Mouse (Mus musculus) liver, embryonic 16.5 days (tissue): ENCODE measurements at regions not wholly inside any gene's neighbourhood (a gene's known extent, or its start where the extent isn't known, plus 50 kb on each side); places are given as distances from the start of the nearest gene placed in this dataset.

ENCODE experiments used
- ATAC-seq: fragments of 200-750 bp; cut with Nextera tagmentation; 2 replicates; pipeline ENCODE4 v1.8.0; 2017; ENCODE audit warnings: low read depth, mild to moderate bottlenecking, moderate number of reproducible peaks, moderate library complexity
- H3K27ac ChIP-seq: fragments of 300-500 bp; sonication (generic); 2 replicates; pipeline ENCODE4 v1.5.1; 2014; ENCODE audit warnings: mild to moderate bottlenecking, low read length
- H3K27me3 ChIP-seq: fragments of 300-500 bp; sonication (generic); 2 replicates; pipeline ENCODE4 v1.6.1; 2014; ENCODE audit warnings: low read depth, low read length, mixed read lengths; ENCODE audit not compliant: control insufficient read depth, insufficient read depth
- H3K36me3 ChIP-seq: fragments of 300-500 bp; sonication (generic); 2 replicates; pipeline ENCODE4 v1.6.1; 2014; ENCODE audit warnings: mild to moderate bottlenecking; ENCODE audit not compliant: control insufficient read depth, insufficient read depth
- H3K4me1 ChIP-seq: fragments of 300-500 bp; sonication (generic); 2 replicates; pipeline ENCODE4 v1.6.1; 2014; ENCODE audit warnings: low read depth, low read length, mixed read lengths; ENCODE audit not compliant: control insufficient read depth
- H3K4me2 ChIP-seq: fragments of 300-500 bp; sonication (generic); 2 replicates; pipeline ENCODE4 v1.6.1; 2014; ENCODE audit warnings: low read depth, low read length, mixed read lengths
- H3K4me3 ChIP-seq: fragments of 300-500 bp; sonication (generic); 2 replicates; pipeline ENCODE4 v1.5.1; 2014; ENCODE audit warnings: low read depth, mild to moderate bottlenecking, low read length
- H3K9ac ChIP-seq: fragments of 300-500 bp; sonication (generic); 2 replicates; pipeline ENCODE4 v1.6.1; 2014; ENCODE audit warnings: low read depth, low read length
- H3K9me3 ChIP-seq: fragments of 300-500 bp; sonication (generic); replicated peaks from 2 replicates; pipeline ENCODE4 v1.6.1; 2016; ENCODE audit warnings: low read length; ENCODE audit not compliant: control insufficient read depth
- WGBS: fragments of 180-500 bp; shearing (Covaris S2); extraction: QIAGEN DNeasy Blood & Tissue Kit; methylation state at CpG from one replicate; pipeline ENCODE4 v1.1.7; 2014; ENCODE audit not compliant: insufficient replicate concordance; 5-methylcytosine and 5-hydroxymethylcytosine counted together

DNA sequence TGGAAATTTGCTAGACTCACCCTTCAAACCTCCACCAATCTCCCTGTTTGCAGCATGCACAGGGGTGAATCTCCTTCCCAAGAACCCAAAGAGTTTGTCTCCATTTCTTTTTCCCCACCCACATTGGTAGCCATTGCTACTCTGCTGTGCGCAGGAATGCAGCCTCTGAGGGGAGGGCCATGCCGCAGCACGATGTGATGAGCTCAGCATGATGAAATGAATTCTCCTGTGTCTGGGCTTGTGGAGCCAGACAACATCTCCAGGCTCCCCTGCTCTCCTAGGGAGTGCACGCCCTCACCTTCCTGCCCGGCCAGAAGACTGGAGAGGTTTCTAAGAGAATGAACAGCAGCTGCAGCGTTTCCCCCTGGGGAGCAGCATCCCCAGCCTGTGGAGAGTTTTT lies 92.9 kb upstream of the Dscam start:
- Histone ChIP-seq H3K27ac (no peak overlapping the region), H3K4me2 (no peak overlapping the region), H3K4me1 (no peaks in the 10 kb centered on the region), H3K9me3 (no peaks in the 10 kb centered on the region), H3K36me3 (no peaks in the 10 kb centered on the region), H3K4me3 (no peak overlapping the region), H3K9ac (no peak overlapping the region), H3K27me3 (no peaks in the 10 kb centered on the region)
- WGBS = 29% methylated on average over 6 of the region's 6 CpGs
- no peak for ATAC-seq

DNA sequence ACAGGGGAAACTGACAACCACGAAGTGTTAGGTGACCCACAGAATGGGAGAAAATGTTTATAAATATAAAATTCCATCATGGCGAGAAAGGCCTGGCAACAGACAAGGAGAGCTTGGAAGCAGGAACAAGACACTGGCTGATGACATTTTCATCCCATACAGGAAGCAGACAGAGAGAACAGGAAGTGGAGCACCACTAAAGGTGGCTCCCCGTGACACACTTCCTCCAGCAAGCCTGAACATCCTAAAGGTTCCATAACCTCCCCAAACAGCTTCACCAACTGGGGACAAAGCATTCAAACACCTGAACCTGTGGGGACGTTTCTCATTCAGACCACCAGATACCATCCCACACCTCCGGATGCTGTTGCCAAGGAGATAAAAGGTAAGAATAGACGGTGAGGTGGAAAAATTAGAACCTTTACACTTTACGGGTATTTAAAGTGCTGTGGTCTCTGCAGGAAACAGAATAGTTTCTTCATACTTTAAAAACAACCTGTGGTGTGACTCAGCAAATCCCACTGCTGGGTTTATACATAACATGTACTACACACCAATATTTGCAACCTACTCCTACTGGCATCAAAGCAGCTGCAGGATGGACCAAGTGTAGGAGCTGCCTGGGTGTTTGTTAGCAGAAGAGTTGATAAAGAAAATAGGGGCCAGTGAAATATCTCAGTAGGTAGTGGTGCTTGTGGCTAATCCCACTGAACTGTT lies 86.0 kb upstream of the Bace2 start:
- Histone ChIP-seq H3K9ac (no peak overlapping the region), H3K36me3 (no peaks in the 10 kb centered on the region), H3K4me3 (no peak overlapping the region), H3K4me1 (no peaks in the 10 kb centered on the region), H3K27ac (no peak overlapping the region), H3K9me3 (no peaks in the 10 kb centered on the region), H3K4me2 (no peak overlapping the region), H3K27me3 (no peaks in the 10 kb centered on the region)
- 52% methylated on average over 7 of the region's 7 CpGs for WGBS
- no peak for ATAC-seq

DNA sequence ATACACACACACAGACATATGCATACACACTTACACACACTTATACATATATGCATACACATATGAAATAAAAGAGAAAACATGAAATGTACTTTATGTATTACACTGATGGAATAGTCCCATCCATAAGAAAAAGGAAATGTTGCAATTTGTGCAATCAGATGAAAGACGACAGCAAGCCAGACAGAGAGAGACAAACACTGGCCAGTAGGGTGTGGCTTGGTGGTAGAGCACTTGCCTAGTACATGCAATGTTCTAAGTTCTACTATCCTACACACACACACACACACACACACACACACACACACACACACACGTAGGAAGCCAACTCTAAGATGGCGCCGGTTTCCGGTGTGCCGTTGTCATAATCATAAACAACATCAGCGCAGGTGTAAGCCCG lies 85.3 kb upstream of the Bace2 start:
- Histone ChIP-seq H3K9me3 (no peaks in the 10 kb centered on the region), H3K36me3 (no peaks in the 10 kb centered on the region), H3K4me2 (no peak overlapping the region), H3K9ac (no peak overlapping the region), H3K4me1 (no peaks in the 10 kb centered on the region), H3K4me3 (no peak overlapping the region), H3K27ac (no peak overlapping the region), H3K27me3 (no peaks in the 10 kb centered on the region)
- 69% methylated on average over 8 of the region's 8 CpGs for WGBS
- ATAC-seq = no peak

DNA sequence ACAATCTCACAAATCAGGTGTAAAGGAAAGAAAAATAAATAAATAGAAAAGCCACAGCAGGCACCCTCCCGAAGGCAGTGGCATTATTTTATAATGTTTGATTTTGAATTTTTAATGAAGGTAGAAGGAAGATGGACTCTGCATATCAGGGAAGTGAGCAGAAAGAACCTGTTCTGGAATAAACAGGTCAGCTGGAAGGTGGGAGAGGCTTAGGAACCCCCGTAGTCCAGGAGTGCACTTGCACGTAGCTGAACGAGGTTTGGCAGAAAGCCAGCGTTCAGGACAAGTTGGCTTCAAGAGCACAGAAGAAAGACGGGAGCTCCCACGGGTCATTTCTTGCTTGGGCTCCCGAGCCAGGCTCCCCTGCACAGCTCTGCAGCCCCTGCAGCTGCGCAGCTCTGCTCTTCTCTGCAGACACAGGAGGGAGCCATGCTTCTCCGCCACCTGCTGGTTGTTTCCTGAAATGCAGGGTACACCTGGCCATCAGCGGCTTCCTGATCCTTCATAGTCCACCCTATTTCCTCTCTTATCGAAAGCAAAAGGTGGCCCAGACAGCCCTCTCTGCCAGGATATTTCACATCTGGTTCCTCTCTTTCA lies 84.4 kb upstream of the Bace2 start:
- H3K27ac ChIP-seq = no peak overlapping the region
- H3K4me3 ChIP-seq = no peak overlapping the region
- no peaks in the 10 kb centered on the region for H3K9me3 ChIP-seq
- 9% methylated on average over 12 of the region's 12 CpGs for WGBS
- no peak for ATAC-seq
- 0 out of 2 replicates have a peak overlapping the region, but pooled peaks have one; percentile 6 for H3K4me2 ChIP-seq
- no peaks in the 10 kb centered on the region for H3K4me1 ChIP-seq
- no peaks in the 10 kb centered on the region for H3K27me3 ChIP-seq
- no peaks in the 10 kb centered on the region for H3K36me3 ChIP-seq
- H3K9ac ChIP-seq = no peak overlapping the region

GRCm38 (mm10) chr16:97278913-97279312 lies 77.6 kb upstream of the Bace2 start:
- Histone ChIP-seq H3K9me3 (no peaks in the 10 kb centered on the region), H3K4me1 (no peaks in the 10 kb centered on the region), H3K4me3 (no peak overlapping the region), H3K27me3 (no peaks in the 10 kb centered on the region), H3K9ac (no peak overlapping the region), H3K36me3 (no peaks in the 10 kb centered on the region), H3K4me2 (no peak overlapping the region), H3K27ac (no peak overlapping the region)
- WGBS = 50% methylated on average over 1 of the region's 1 CpGs
- ATAC-seq = no peak

- H3K9me3 ChIP-seq = no peaks in the 10 kb centered on the region
- no peaks in the 10 kb centered on the region for H3K36me3 ChIP-seq
- no peak overlapping the region for H3K4me2 ChIP-seq
- H3K27me3 ChIP-seq = no peaks in the 10 kb centered on the region
- no peak overlapping the region for H3K4me3 ChIP-seq
- H3K4me1 ChIP-seq = no peaks in the 10 kb centered on the region
- WGBS = 55% methylated on average over 7 of the region's 7 CpGs
- no peak overlapping the region for H3K27ac ChIP-seq
- no peak overlapping the region for H3K9ac ChIP-seq
- no peak for ATAC-seq
Observed at GRCm38 (mm10) chr16:97281615-97282110, 74.9 kb upstream of the Bace2 start.

DNA sequence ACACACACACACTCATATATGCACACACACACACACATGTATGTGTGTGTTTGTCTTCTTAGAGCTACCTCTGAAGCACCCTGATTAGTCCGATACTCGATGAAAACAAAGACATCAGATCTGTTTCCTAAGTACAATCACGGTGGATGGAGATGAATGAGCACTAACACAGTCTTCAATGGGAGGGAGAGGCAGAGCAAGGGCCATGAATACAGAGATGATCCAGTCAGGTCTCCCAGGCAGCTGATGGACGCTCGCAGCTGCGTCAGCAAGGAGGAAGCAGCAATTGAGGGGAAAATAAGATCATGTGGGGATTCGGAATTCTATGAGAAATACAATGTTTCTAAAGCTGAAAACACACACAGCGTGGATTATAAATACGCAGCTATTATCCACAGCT lies 73.6 kb upstream of the Bace2 start:
- no peaks in the 10 kb centered on the region for H3K27me3 ChIP-seq
- no peaks in the 10 kb centered on the region for H3K4me1 ChIP-seq
- no peak overlapping the region for H3K27ac ChIP-seq
- no peak overlapping the region for H3K9ac ChIP-seq
- no peaks in the 10 kb centered on the region for H3K9me3 ChIP-seq
- WGBS = 67% methylated on average over 9 of the region's 9 CpGs
- H3K4me2 ChIP-seq = no peak overlapping the region
- no peaks in the 10 kb centered on the region for H3K36me3 ChIP-seq
- H3K4me3 ChIP-seq = no peak overlapping the region
- ATAC-seq = no peak

DNA sequence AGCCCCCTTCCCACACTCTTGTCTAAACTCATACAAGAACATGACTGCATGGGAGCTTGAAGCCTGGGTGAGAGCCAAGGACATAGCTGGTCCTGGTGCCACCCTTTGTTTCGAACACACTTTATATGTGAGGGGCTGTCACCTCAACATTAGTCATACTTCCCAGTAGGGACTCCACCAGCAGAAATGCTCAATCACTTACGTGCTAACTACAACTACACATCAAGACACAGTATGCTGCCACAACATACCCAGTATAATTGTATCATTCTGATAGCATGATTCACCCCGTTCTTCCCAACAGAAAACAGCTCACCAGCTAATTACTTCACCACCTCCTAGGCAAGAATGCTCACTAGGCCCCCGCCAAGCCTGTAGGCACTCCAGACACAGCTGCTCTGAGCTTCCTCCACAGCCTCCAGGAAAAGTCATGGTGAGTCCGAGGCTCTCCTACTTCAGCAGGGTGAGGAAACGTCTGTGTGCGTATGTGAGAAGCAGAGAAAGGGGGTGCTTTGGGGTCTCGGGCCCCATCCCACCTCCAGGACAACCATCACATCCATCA lies 70.6 kb upstream of the Bace2 start:
- no peak overlapping the region for H3K27ac ChIP-seq
- H3K36me3 ChIP-seq = no peaks in the 10 kb centered on the region
- no peak overlapping the region for H3K4me3 ChIP-seq
- WGBS = 57% methylated on average over 8 of the region's 8 CpGs
- no peaks in the 10 kb centered on the region for H3K9me3 ChIP-seq
- no peak for ATAC-seq
- H3K9ac ChIP-seq = no peak overlapping the region
- H3K27me3 ChIP-seq = no peaks in the 10 kb centered on the region
- no peak overlapping the region for H3K4me2 ChIP-seq
- H3K4me1 ChIP-seq = no peaks in the 10 kb centered on the region

- H3K4me2 ChIP-seq = no peak overlapping the region
- no peaks in the 10 kb centered on the region for H3K9me3 ChIP-seq
- no peaks in the 10 kb centered on the region for H3K36me3 ChIP-seq
- H3K4me1 ChIP-seq = no peaks in the 10 kb centered on the region
- H3K27me3 ChIP-seq = no peaks in the 10 kb centered on the region
- no peak for ATAC-seq
- 48% methylated on average over 3 of the region's 3 CpGs for WGBS
- no peak overlapping the region for H3K27ac ChIP-seq
- no peak overlapping the region for H3K4me3 ChIP-seq
- no peak overlapping the region for H3K9ac ChIP-seq
Observed at GRCm38 (mm10) chr16:97286717-97287116, 69.8 kb upstream of the Bace2 start.
